In the genomic region with DNA sequence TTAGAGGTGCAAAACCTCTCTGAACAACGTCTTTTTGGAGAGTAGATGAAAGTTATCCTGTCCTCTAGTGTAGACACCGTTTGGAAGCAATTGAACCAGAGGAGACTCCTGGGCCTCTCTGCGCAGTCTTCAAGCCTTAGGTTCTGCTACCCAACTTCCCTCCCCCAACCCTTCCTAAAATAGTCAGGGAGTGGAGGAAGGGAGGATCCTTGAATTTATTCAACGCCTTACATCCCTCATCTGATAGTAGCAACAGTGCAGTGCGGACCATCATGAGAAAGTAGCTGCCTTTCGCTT, we compare ENCODE assay signal across 8 mouse cellular contexts. TPM values are rescaled to one million over a fixed set of nuclear protein-coding genes. Genes with fewer than 3 reads are reported as not detected.
DNase-seq lines count a peak whose midpoint lies in the region; ATAC-seq lines count a peak whose summit lies in the region.

No protein-coding gene starts in this region.

- DNase-seq in retina, embryonic 14.5 days (ENCODE audit: low spot score) = peak; percentile 41
- no peak for DNase-seq in retina, postnatal 1 day
- DNase-seq in right cerebral cortex, postnatal 36 days (ENCODE audit: low spot score in 2 of 2) = no peak
- no peak for DNase-seq in layer of hippocampus, postnatal 14 days (ENCODE audit: low spot score in 2 of 2)
- DNase-seq in urinary bladder, postnatal 36 days (ENCODE audit: low spot score in 2 of 2) = no peak

- peak overlapping the region; percentile 69; the same call in 1 of the 2 replicates for H3K9ac ChIP-seq in heart, embryonic 14.5 days (ENCODE audit: low read length)
- no peak overlapping the region for H3K9ac ChIP-seq in liver, embryonic 15.5 days
- no peak overlapping the region for H3K9ac ChIP-seq in stomach, embryonic 15.5 days

- no peaks in the 10 kb centered on the region for H3K9me3 ChIP-seq in heart, embryonic 14.5 days (ENCODE audit: control insufficient read depth, low read length)
- no peaks in the 10 kb centered on the region for H3K9me3 ChIP-seq in liver, embryonic 15.5 days (replicated peaks)
- H3K9me3 ChIP-seq in stomach, embryonic 15.5 days = no peaks in the 10 kb centered on the region

- 3% methylated on average over 6 of the region's 6 CpGs for WGBS in heart, embryonic 14.5 days
- WGBS in liver, embryonic 15.5 days (ENCODE audit: insufficient replicate concordance) = 14% methylated on average over 6 of the region's 6 CpGs
- 15% methylated on average over 6 of the region's 6 CpGs for WGBS in stomach, embryonic 15.5 days

- ATAC-seq in heart, embryonic 14.5 days (ENCODE audit: insufficient number of reproducible peaks, insufficient read depth, low FRiP score, low read depth) = no peak; the same call in 1 of the 2 replicates
- no peak for ATAC-seq in liver, embryonic 15.5 days (ENCODE audit: insufficient read depth)
- ATAC-seq in stomach, embryonic 15.5 days (ENCODE audit: insufficient read depth, low FRiP score, low read depth) = no peak

- peaks cover 0 to 3% of the 10 kb centered on the region in 2 experiments; a peak in 2 of 4 replicates for H3K4me1 ChIP-seq in heart, embryonic 14.5 days (ENCODE audit: control insufficient read depth in 2 of 2, insufficient read depth in 2 of 2, low read length in 2 of 2)
- H3K4me1 ChIP-seq in liver, embryonic 15.5 days (replicated peaks) = no peaks in the 10 kb centered on the region
- H3K4me1 ChIP-seq in stomach, embryonic 15.5 days = peaks cover 11% of the 10 kb centered on the region; the same call in 1 of the 2 replicates

- H3K4me3 ChIP-seq in heart, embryonic 14.5 days (ENCODE audit: control insufficient read depth in 1 of 2, insufficient read depth in 1 of 2, low read depth in 1 of 2, low read length in 2 of 2) = peak overlapping the region; percentile 46 to 58
- H3K4me3 ChIP-seq in liver, embryonic 15.5 days (replicated peaks) = peak overlapping the region; percentile 48
- peak overlapping the region; percentile 47 for H3K4me3 ChIP-seq in stomach, embryonic 15.5 days (replicated peaks)

- no peak overlapping the region for H3K27ac ChIP-seq in heart, embryonic 14.5 days (replicated peaks in 1 of 2; ENCODE audit: control insufficient read depth in 1 of 2, insufficient read depth in 1 of 2, low read depth in 2 of 2, low read length in 2 of 2)
- H3K27ac ChIP-seq in liver, embryonic 15.5 days (replicated peaks) = peak overlapping the region; percentile 51; the same call in 1 of the 2 replicates
- no peak overlapping the region for H3K27ac ChIP-seq in stomach, embryonic 15.5 days

- peak overlapping the region; percentile 95 for H3K4me2 ChIP-seq in heart, embryonic 14.5 days (ENCODE audit: low read length)
- H3K4me2 ChIP-seq in liver, embryonic 15.5 days = peak overlapping the region; percentile 63
- H3K4me2 ChIP-seq in stomach, embryonic 15.5 days = peak overlapping the region; percentile 93

- no peaks in the 10 kb centered on the region for H3K27me3 ChIP-seq in heart, embryonic 14.5 days (ENCODE audit: control insufficient read depth, insufficient read depth, low read length)
- H3K27me3 ChIP-seq in liver, embryonic 15.5 days = peaks cover 13% of the 10 kb centered on the region
- no peaks in the 10 kb centered on the region for H3K27me3 ChIP-seq in stomach, embryonic 15.5 days (replicated peaks)

- H3K36me3 ChIP-seq in heart, embryonic 14.5 days (ENCODE audit: control insufficient read depth, insufficient read depth, low read length) = no peaks in the 10 kb centered on the region
- H3K36me3 ChIP-seq in liver, embryonic 15.5 days (replicated peaks) = no peaks in the 10 kb centered on the region
- H3K36me3 ChIP-seq in stomach, embryonic 15.5 days = no peaks in the 10 kb centered on the region

RNA-seq across cellular contexts. Expression of a gene that starts 1.5 kb away (rescaled TPM):
- polyA plus RNA-seq in heart, embryonic 14.5 days (2014; fragmentation: Nextera tagmentation; extraction: Ambion mirVana) = 27.0 and 27.1 TPM in 2 replicates
- 4.4 and 6.4 TPM in 2 replicates for polyA plus RNA-seq in liver, embryonic 15.5 days (2015; fragmentation: Nextera tagmentation; extraction: Ambion mirVana)
- polyA plus RNA-seq in stomach, embryonic 15.5 days (2015; fragmentation: Nextera tagmentation; extraction: Ambion mirVana) = 7.8 and 9.2 TPM in 2 replicates
- total RNA-seq in layer of hippocampus, postnatal 14 days (2021) = 100 to 1,000 TPM; 178 to 205 TPM

RNA-seq across cellular contexts. Expression of a gene that starts 43.8 kb away (rescaled TPM):
- polyA plus RNA-seq in heart, embryonic 14.5 days (2014; fragmentation: Nextera tagmentation; extraction: Ambion mirVana) = 7.1 and 7.7 TPM in 2 replicates
- 1.9 TPM in 2 replicates for polyA plus RNA-seq in liver, embryonic 15.5 days (2015; fragmentation: Nextera tagmentation; extraction: Ambion mirVana)
- 4.4 and 4.7 TPM in 2 replicates for polyA plus RNA-seq in stomach, embryonic 15.5 days (2015; fragmentation: Nextera tagmentation; extraction: Ambion mirVana)
- under 1 TPM; 0.51 to 0.52 TPM for total RNA-seq in layer of hippocampus, postnatal 14 days (2021)
